Mouse (Mus musculus): Measurements from ENCODE around the gene Clca1.
A peak's percentile ranks its signal among the peaks of the same experiment; 100 is the strongest.
"Not testable (repeated sequence)": the region's sequence is repeated elsewhere in the genome, so short reads cannot be mapped to it uniquely, and the experiment has no call there.

Gene Clca1

DNA sequence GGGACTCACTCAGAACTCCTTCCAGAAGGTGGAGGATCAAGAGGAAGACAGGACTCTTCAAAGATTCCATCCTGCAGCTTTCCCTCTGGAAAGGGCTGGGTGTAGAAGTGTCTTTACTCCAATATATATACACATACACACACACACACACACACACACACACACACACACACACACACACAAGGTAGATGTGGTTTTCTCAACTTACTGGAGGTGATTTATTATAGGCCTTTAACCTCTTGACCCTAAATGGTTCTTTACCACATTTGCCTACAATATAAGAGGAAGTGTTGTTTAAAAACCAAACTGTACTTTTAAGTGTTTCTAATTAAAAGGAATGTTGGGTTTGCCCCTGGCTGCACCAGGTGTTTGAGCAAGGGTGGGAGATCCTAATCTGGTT, at the start of gene Clca1:
Gene Clca1, minus strand, starts transcription at position 101 of the 400 bp plus-strand sequence.
- DNase-seq: no peak

DNA sequence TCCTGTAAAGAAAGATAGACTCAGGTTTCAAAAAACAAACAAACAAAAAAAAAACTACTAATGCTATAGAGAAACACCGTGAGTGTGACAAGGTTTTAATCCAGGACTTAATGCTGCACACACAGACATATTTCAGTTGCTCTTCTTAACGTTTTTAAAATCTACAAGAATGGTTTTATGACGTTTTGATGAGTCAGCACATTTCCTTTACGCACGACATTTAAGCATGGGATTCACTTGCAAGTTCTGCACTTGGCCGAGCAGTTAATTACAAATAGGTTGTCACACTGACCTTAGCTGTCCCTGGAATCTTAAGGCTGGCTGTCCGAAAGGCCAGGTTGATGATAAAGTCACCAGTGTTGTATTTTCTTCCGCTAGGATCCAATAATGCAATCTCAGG, 48.3 kb upstream of the Clca1 start:
- DNase-seq: no peak

DNA sequence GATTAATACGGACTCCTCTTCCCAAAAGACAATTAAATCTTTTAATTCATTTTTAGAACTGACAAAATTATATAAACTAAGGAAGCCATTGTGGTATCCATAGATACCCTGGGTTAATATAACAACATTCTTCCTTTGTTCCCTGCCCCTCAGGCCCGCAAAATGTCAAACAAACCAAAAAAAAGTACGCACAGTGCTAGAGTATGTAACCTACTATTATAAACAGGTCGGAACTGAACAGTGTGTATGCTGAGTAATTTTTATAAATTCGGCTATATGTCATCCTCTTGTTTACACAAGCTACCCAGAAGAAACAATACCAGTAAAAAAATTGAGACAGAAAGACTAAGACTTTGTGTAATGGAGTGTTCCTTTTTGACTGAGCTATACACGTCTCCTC, 45.8 kb upstream of the Clca1 start:
- no peak for DNase-seq

DNA sequence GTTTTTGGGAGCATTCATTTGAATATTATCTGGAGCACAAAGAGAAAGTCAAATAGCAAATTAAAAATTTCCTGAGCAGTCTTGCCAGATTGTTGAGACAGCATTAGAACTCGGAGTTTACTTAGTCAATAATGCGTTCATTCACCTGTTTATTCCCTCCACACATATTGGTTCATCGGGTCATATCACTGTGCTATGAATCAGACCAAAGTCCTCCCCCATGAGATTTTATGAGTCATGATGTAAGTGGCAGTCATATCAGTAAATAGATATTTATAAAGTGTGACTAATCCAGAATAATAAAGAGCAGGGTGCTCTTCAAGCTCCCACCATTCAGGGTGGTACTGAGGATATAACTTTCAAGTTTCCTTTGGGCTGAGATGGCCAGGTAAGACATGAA, 39.8 kb upstream of the Clca1 start:
- no peak for DNase-seq

DNA sequence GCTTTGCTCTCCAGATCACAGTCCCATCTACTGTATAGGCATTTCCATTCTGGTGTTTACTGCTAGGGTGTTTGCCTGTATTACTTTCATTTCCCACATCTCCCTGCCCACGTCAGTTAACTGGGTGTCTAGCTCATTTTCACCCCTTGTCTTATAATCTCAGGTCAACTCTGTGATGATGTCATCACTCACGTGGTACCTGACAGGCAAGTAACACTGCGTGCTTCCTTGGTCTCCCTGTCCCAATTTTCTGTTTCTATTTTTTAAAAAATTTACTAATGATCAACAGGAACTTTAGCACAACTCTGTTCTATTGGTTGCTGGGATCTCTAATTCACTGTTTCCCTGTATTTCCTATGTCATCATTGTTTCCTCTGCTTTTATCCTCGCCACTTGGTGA, 36.4 kb upstream of the Clca1 start:
- DNase-seq: no peak

DNA sequence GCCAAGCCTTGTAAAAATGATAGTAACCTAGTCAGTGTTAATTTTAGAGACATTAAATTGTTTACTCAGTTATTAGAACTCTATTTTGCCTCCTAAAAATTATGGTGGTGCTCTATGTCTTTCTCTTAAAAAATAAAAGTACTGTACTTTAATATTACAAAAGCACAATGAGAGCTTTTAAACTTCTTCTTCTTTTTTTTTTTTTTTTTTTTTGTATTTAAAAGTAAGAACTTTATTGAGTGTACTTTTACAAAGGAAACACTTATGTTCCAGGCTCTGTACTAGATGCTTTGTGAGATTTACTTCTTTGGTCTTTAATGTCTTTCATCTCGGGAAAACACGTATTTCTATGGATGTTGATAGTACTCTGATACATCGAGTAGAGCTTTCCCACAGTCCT, 22.6 kb upstream of the Clca1 start:
- DNase-seq: not testable (repeated sequence)

DNA sequence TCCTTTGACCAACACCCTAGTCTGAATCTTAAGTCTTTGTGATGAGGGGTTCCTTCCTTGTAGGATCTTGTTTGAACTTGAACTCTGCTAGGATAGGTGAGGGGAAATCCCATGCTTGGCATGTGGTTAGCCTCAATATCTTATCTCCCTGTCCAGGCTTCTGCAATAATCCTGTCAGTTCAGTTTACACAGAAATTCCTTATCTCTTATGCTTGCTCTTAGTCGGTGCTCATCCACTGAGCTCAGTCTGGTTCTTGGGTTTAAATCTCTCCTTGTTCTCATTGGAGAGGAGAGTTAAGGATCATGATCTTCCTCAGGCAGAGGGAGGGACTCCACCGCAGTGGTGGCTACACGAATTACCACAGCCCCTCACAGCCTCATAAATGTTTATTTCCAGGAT, 17.2 kb upstream of the Clca1 start:
- DNase-seq: no peak

DNA sequence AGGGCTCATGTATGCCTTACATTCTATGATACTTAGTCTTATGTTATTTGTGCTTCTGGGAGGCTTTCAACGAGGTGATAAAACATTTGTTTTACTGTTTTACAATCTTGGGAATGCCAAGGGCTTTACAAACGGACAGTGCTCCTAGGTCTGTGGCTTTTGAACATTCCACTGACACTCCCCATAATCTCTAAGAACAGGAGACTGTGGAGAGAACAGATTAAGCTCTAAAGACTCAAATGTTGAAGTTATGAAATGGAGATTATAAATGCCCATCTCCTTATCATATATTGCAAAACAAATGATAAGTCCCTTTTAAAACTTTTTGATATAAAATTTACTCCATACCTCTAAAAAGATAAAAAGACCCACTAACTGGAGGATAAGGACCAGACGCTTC, 6.2 kb upstream of the Clca1 start:
- no peak for DNase-seq

DNA sequence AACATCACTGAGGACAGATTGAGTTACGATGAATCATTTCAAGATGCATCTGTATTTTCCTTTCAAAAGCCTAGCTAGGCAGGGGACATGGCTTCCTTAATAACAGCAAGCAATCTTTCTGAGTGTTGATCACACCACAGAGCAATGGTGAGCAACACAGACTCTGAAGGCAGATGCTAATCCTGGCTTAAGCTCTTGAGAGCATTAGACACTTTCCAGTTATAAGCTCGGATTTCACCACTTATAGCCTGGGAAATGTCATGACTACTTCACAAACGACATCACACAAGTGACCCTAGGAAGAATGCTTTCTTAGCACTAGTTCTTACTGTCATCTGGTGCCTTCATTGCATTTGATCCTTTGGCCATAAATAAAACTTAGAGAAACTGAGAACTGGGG, 4.5 kb downstream of the Clca1 start:
- DNase-seq: no peak

DNA sequence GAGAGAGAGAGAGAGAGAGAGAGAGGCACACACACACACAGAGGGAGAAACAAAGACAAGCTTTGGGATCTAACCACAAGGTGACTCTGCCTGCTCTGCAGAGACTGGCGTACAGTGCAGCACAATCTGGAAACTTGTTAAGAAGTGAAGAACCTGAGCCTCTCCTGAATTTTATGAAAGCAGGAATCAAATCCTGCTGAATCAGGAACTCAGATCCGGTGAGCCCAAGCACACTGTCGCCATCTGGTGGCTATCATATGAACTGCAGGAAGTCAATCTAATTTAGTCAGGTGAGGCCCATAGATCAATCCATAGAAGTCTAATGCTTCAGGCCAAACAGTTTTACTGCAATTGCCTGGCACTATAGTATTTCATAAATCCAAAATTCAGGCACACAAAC, 5.8 kb downstream of the Clca1 start:
- peak; percentile 56 to 60 for DNase-seq

DNA sequence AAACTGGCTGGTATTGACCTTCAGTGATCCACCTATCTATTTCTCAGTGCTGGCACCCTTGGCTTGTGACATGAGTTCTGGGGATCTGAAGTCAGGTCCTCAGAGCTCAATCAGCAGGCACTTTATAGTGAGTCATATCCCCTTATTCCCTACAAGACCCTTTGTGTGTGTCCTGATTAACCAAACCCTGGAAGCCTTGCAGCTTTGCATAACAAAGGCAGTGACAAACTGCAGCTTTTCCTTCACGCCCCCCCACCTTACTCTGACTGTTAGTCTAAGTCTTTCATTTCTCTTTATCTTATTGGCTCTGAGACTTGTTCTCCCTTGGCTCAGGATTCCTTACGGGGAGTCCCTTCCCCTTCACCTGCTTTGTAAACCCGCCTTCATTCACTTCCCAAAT, 14.8 kb downstream of the Clca1 start:
- no peak for DNase-seq

DNA sequence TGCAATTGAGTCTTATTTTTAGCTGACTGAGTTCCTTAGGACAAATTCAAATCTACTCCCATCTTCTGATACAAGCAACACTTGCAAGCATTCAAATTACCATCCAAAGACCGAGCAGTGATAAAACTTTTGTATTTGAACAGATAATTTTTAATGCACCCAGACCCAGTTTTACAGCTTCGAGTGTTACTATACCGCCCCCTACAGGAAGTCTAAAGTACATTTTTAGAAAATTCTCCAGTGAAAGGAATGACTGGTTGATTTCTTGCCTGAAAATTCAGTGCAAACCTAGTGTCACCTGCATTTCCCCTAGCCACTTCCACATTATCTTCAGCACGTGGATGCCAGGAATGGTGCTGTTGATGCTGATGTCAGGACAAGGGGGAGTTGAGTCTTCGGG, 28.2 kb downstream of the Clca1 start:
- no peak for DNase-seq

DNA sequence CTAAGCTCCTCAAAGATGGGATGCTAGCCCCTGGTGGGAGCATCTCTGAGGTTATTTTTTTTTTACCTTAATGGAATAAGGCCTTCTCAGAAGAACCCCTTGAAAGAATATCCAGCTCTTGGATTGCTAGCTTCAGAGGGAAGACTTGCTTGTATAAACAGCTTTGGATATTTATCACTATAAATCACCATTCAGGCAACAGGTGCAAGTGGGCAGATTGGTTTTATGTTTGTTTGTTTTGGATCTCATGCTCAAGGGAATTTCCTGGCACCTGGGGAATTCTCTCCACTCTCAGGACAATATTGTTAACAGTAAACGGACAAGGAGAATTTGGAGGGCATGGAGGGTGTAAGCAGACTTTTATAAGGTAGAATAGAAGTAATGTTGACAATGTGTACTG, 31.7 kb downstream of the Clca1 start:
- no peak for DNase-seq

DNA sequence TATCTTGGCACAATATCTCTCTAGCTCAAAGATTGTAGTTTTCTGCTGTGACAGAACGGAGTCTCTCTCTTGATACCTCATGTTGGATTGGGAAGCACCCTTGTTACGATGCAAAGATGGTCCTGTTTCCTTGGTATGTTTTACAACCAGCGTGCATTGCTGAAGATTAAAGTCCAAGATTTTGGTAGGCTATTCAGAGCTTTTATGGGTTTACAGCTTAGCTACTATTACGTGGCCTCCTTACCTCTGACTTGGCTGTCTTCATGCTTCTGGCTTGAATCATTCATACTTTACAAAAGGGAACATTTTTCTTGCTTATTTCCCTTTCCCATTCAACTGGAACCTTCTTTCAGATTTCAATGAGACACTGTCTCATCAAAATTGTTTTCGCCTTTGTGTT, 39.5 kb downstream of the Clca1 start:
- DNase-seq: no peak

DNA sequence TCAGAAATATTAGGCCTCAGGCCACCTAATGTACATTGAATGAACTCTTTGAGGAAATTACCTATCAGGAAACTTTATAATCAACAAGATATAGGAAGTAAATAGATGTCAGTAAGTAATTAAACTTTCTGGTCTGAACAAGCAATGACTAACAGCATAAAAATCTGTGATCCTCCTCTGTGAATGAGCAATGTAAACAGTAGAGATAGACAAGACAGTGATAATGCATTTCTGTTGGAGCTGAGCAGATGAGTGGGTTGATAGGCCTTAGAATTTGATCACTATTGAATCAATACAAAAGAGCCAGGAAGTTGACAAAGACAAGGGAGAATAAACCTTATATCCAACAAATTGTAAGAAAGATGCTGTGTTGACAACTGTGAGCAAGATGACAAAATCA, 40.0 kb downstream of the Clca1 start:
- DNase-seq: no peak

DNA sequence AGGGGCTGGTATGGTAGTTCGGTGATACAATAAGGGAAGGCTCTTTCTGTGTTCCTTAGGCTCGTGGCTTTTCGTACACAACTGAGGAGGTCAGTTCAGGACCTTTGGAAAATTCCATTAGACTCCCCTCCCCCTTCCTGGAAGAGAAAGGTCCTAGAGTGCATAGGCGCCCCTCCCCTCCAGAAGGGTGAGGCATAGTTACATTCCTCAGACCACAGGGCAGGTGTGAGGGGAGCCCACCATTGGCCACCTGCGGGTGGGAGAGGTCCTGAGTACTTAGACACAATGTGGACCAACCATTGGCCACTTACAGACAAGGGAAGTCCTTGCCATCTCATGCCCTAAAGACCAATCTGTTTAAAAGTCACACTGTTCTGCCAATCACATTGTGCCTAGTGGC, 46.7 kb downstream of the Clca1 start:
- no peak for DNase-seq

DNA sequence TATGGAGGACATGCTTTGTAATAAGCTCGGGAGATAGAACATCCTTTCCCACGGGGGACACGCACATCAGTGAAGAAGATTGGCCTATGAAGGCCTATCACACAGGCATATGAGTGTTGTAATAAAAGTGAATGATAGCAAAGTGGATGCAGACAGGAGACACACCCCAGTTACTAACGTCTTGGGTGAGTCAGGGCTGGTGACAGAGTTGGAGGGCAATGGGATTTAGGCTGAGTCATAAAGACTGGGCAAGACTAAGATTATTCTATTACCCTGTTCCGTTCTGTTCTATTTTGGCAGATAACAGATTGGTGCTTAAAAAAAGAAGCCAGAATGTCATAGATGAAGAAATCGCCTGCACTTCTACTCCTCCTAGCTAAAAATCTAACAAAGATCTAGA, 52.0 kb downstream of the Clca1 start:
- no peak for DNase-seq

DNA sequence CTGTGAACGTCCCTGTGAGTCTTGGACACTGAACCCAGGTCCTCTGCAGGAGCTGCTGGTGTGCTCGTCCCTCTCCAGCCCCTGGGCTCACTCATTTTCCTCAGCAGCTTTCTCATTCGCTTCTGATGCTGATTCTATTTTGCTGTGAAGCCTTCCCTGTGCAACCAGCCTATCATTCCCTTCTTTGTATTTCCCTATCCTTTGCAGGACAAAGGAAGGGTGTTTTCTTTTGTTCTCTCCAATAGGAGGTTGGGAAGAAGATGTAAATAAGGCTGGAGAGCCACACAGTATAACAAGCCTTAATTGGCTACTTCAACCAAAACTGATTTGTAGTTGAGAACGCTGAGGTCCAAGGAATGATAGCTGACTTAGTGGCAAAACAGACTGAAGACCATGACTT, 54.9 kb downstream of the Clca1 start:
- DNase-seq: no peak

DNA sequence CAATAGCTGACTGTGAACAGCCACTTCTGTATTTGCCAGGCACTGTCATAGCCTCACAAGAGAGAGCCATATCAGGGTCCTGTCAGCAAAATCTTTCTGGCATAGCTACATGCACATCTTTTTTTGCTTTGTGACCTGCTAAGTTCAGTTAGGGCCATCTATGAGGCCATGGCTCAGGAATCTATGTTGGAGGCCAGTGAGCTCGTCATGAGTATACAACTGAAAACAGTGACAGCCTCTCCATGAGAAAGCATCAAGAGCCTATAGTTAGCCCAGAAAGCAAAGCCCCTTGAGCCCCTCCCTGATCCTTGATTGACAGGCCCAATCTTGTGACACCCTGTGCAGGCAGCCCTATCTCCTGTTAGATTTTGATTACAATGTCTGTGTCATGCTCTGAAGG, 56.5 kb downstream of the Clca1 start:
- no peak for DNase-seq

DNA sequence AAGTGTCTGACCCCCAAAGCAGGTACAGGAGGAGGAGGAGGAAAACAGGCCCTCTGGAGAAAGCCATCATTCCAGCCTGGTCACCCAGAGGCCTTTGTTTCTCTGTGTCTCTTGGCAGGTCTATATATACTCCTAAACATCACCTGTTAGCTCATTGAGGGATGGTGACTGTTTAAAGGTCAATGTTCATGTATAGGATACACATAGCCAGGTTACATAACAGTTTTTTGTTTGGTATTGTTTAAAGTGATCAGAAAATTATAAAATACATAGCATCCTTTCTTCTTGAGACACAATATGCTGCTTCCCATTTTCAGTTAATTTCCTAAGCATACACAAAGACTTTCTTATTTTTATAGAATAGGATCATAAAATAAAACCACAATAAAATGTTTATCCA, 57.6 kb downstream of the Clca1 start, which contains the start of gene Clca4a:
Gene Clca4a, minus strand, starts transcription at position 101 of the 400 bp plus-strand sequence.
- DNase-seq: no peak

DNA sequence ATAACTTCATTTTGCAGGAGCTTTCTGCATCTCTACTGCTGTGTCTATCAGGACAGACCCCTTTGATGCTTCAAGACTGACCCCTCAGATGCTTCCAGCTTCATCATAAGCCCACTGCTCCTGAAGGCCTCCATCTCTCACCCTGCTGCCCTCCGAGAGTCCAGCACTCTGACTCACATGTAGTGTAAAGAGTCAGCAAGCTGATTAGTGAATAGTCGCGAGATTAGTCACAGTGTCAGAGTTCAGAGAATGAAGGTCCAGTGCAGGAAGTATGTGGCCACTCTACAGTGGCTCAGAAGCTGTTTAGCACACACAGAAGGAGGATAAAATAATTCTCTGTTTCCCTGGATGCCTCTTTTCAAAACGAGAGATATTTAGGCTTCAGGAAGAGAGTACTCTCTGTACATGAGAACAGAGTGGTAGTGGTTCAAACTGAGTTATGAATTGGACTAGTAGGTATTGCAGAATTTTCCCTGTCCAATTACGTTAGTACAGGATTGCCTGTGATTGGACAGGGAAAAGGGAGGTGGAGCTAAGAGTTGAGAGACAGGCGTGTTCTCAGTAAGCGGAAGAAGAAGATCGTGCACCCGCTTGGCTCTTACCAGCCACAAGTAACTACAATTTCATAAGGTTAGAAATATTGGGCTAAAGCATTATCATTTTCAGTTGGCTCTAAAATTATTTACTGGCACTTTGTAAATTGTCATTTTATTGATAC, 60.9 kb downstream of the Clca1 start:
- no peak for DNase-seq

DNA sequence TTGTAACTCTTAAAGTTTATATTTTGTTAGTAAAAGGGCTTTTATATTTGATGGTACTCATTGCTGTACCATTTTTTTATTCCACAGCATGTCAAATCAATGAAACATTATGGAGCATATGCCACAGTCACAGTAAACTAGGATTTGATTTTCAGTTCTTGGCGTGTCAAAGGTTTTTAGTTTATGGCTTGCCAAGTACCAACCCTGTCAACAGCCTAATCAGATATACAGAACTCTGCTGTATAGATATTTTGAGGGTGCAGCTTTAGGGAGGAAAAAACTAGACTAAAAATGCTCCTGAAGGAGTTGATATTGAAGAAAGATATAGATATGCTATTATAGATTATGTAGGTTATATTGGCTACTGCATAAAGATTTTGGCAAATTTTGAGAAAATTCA, 62.8 kb downstream of the Clca1 start:
- no peak for DNase-seq

DNA sequence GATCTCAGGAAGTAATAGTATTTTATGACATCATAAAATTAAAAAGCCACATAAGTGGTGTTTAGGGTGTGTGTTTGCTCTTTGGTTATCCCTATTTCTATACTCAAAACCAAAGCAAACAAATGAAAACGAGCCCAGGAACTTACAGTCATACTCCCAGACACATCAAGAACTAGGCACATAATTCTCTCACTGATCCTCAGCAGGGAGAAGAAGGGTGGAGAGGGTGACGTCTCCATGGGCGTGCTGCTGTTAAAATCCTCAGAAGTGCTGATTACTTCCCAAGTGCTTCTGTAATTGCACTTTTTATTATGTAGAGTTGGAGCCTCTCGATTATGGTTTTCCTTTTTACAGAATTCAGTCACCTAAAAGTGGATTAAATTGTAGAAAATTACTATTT, 66.5 kb downstream of the Clca1 start:
- DNase-seq: no peak
